Mouse (Mus musculus): ENCODE results near the gene Llgl1. TPM values are rescaled to one million over a fixed set of nuclear protein-coding genes. Genes with fewer than 3 reads are reported as not detected.

Llgl1 gene
- 34.1 TPM for total RNA-seq (2023)

DNA sequence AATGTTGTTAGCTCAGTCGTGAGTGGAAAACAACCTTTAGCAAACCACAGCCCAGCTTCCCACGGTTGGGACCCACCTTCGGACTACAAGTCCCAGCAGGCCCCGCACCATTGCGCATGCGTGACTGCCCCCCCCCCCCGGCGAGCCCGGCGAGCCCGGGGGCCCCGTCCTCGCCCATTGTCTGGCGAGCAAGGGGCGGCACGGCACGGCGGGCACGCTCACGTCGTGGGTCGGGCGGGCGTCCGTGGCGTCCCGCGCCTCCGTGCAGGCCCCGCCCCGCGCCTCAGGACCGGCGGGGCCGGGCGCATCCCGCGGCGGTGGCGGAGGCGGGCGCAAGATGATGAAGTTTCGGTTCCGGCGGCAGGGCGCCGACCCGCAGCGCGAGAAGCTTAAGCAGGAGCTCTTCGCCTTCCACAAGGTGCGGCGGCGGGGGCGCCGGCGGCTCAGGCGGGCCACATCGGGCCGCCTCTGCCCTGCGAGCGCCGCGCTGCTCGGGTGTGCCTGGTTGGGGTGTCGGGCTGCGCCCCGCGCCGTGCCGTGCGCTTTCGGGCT is at the start of gene Llgl1:
Gene Llgl1 (plus strand): TSS at position 200 of the 552 bp plus-strand sequence.

DNA sequence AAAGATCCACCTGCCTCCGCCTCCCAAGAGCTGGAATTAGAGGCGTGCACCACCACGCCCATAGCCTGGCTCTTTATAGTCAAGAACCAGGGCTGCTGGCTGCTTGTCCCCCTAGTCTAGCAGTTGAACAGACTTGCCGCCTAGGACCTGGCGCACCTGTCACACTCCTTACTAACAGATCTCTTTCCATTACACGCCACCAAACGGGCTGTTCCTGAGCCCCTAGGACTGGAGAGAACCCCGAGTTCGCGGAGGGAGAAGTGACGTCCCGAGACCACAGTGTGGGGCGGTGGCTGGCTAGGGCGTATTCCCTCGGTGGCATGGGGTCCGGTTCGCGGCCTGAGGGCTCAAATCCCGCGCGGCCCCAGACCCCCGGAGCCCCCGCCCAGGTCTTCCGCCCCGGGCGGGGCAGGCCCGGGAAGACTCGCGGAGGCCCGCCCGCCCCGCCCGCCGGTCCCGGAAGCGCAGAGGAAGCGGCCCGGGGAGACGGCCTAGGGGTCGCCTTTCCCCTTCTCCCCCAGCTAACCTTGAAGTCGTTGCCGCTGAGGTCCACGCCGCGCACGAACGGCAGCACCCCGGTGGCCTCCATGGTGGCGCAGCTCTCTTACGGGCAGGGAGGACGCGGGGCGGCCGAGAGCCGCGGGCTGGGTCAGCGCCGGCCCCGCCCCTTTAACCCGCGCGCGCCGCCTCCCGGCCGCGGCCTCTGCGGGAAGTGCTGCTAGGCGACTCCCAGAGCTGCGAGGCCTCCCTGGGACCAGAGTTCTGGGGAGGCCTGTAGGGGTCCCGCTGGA is 27.3 kb downstream of the Llgl1 start, which contains the start of gene Flii:
Gene Flii (minus strand): TSS at position 663 of the 791 bp plus-strand sequence.

GRCm38 (mm10) chr11:60728260-60728761 is 28.8 kb downstream of the Llgl1 start, which contains the start of gene Mief2:
Mief2 (plus strand) TSS chr11:60728398.

Other genes with a start within 250 kb of the Llgl1 start
- gene Drg2, start 245.1 kb upstream of the Llgl1 start, total RNA-seq (2023) = 56.1 TPM
- 0.73 TPM for gene Myo15, start 230.4 kb upstream of the Llgl1 start, total RNA-seq (2023)
- gene Alkbh5, start 163.3 kb upstream of the Llgl1 start, total RNA-seq (2023) = 58.0 TPM
- 165 TPM for gene Flii, start 27.5 kb downstream of the Llgl1 start, total RNA-seq (2023)
- gene Mief2, start 28.7 kb downstream of the Llgl1 start, total RNA-seq (2023) = 16.6 TPM
- gene Top3a, start 77.6 kb downstream of the Llgl1 start, total RNA-seq (2023) = 27.6 TPM
- 87.4 TPM for gene Smcr8, start 77.8 kb downstream of the Llgl1 start, total RNA-seq (2023)
- gene Shmt1, start 112.0 kb downstream of the Llgl1 start, total RNA-seq (2023) = 6.9 TPM
- 11.8 TPM for gene Dhrs7b, start 130.9 kb downstream of the Llgl1 start, total RNA-seq (2023)
- 23.5 TPM for gene Tmem11, start 179.5 kb downstream of the Llgl1 start, total RNA-seq (2023)
- 8.8 TPM for gene Natd1, start 215.0 kb downstream of the Llgl1 start, total RNA-seq (2023)
- gene Map2k3, start 232.3 kb downstream of the Llgl1 start, total RNA-seq (2023) = 20.5 TPM